Mouse (Mus musculus) adrenal gland, adult (tissue): ENCODE results near the gene Gm49353.

Experiments used
- DNase-seq, 2 experiments: peaks; one replicate each; pipeline ENCODE4 v3.0.0; 2022 to 2023; ENCODE audit warnings: low spot score in 1 of 2; ENCODE audit not compliant: inconsistent age in 2 of 2

Gene Gm49353

GRCm38 (mm10) chr10:29198642-29199041, at the start of gene Gm49353:
Gene Gm49353, plus strand, starts transcription at chr10:29198954.
- no peak for DNase-seq

GRCm38 (mm10) chr10:29155304-29155703, 43.5 kb upstream of the Gm49353 start:
- DNase-seq: no peak

DNA sequence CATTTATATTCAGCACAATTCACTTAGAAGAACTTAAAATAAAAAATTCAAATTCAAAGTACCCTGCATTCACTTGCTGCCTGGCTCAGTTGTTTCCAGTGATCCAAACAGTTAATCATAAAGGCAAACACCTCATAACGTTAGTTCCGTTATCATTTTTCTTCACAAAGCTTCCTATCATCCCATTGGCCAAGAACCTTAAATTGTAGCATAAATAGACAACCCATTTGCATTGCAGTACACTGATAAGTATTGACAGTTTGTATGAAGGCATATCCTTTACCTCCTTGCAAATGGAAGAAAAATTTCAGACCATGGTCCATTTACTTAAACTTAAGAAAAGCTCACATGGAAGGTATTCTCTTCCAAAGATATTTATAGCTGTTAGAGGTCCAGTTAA, 37.1 kb upstream of the Gm49353 start:
- DNase-seq: no peak

- no peak for DNase-seq
These were observed 25.0 kb upstream of the Gm49353 start for GRCm38 (mm10) chr10:29173778-29174177.

GRCm38 (mm10) chr10:29175656-29176055, 23.1 kb upstream of the Gm49353 start:
- DNase-seq: no peak

GRCm38 (mm10) chr10:29176881-29177280, 21.9 kb upstream of the Gm49353 start:
- no peak for DNase-seq

- DNase-seq: peak; percentile 41 to 67
These were observed 20.8 kb upstream of the Gm49353 start for GRCm38 (mm10) chr10:29178003-29178402.

- no peak for DNase-seq
These were observed 18.5 kb upstream of the Gm49353 start for GRCm38 (mm10) chr10:29180210-29180609.

GRCm38 (mm10) chr10:29181046-29181445, 17.7 kb upstream of the Gm49353 start:
- no peak for DNase-seq

GRCm38 (mm10) chr10:29193769-29194168, 5.0 kb upstream of the Gm49353 start:
- DNase-seq: no peak

DNA sequence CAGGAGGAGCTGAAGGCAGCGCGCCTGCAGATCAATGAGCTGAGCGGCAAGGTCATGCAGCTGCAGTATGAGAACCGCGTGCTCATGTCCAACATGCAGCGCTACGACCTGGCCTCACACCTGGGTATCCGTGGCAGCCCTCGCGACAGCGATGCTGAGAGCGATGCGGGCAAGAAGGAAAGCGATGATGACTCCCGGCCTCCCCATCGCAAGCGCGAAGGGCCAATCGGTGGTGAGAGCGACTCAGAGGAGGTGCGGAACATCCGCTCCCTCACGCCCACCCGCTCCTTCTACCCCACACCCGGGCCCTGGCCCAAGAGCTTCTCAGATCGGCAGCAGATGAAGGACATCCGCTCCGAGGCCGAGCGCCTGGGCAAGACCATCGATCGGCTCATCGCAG, 1.9 kb upstream of the Gm49353 start:
- no peak for DNase-seq

DNA sequence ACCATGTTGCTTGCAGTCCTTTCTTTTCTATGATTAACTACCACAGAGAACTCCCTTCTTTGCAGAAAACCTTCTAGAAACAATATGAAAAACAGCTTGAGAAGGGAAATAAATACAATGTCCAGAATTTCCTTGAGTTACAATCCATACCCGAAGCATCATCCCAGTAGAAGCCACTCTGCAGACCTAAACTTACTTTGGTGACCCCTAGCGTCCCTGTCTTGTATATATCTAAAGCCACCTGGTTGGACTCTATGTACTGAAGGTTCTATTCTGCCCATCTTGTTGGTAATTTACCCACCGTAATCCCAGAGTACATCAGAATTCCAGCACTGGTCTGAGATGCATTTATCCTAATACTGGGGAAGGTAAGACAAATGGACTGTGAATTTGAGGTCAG, 1.1 kb downstream of the Gm49353 start:
- DNase-seq: no peak

DNA sequence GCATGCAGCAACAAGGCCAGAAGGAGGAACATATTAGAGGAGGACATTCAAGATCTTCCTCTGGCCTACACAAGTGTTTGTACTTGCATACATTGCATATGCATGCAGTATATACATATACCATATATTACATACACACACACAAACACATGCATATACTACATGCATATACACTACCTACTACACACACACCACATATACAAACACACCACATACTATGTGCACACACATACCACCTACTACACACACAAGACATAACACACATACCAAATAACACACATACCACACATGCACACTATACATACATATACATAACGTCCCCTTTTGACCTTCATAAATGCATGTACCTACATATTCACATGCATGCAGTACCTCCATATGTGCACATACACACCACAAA, 1.9 kb downstream of the Gm49353 start:
- no peak for DNase-seq

DNA sequence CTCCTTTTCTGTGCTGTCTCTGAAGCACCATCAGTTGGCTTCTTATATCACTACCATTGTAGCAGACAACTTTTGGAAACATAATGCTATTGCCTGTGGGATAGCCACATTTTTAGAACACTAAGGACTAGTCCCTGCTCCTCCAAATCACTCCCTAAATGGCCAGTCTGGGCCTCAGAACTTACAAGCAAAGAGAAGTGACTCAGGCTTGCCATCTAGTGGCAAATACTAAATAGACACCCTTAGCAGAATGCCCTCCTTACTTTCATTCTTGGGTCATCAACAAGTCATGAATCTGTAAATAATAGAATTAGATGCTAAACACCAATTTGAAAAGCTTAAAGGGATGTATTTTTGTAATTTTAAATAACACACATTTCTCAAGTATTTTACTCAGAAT, 8.0 kb downstream of the Gm49353 start:
- DNase-seq: peak in 1 of 2 experiments; percentile 68

- no peak for DNase-seq
These were observed 10.0 kb downstream of the Gm49353 start for GRCm38 (mm10) chr10:29208735-29209134.

GRCm38 (mm10) chr10:29211453-29211852, 12.7 kb downstream of the Gm49353 start, which contains the start of gene 9330159F19Rik:
Gene 9330159F19Rik, plus strand, starts transcription at chr10:29211606.
- DNase-seq: peak; percentile 35 to 41

- DNase-seq: peak; percentile 27 to 60
These were observed 14.9 kb downstream of the Gm49353 start for GRCm38 (mm10) chr10:29213534-29214100.

DNA sequence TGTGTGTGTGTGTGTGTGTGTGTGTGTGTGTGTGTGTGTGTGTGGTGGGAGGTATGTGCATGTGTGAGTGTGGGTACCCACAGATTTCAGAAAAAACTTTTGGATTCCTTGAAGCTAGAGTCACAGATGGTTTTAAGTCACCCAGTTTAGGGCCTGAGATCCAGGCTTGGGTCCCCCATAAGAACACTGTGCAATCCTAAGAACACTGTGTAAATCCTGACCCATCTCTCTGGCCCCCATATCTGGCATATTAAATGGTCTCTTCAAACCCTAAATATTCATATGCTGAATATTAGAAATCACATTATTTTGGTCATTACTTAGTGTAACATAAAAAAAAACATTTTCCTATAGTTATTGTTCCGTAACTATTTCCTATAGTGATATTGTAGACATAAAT, 18.2 kb downstream of the Gm49353 start:
- no peak for DNase-seq

GRCm38 (mm10) chr10:29217451-29217850, 18.7 kb downstream of the Gm49353 start:
- no peak for DNase-seq

DNA sequence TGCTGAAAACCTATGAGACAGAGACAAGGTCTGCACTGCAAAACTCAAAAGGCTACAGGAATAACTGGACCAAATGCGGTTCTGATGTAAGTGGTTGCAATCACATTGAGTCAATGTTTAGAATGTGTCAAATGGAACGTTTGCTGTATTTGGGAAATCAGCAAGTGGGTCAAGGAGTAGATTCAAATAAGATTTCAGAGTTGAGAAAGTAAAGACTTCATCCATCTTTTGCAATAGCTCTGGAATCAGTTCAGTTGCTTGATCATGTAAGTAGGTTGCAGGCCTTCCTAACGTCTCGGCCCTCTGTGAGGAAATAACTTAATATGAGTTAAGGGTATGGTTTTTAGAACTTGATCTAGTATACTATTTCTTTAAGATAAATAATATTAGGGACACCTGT, 26.6 kb downstream of the Gm49353 start:
- DNase-seq: peak in 1 of 2 experiments; percentile 32

DNA sequence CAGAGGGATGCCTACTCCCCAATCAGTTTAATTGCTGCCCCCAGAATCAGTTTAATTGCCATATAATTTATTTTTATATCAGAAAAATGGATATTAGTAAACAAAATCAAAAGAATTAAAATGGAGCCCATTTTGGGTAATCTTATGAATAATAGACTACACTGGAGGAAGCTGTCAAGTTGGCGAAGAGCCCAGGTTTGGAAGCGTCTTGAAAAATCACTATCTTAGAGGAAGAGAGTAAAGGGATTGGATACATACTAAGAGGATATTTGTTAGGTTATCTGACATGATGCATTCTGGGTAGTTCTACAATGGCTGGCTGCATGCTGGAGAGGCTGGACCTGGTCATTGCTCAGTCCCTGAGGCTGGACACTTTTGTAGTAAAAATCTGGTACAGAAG, 32.5 kb downstream of the Gm49353 start:
- no peak for DNase-seq
